ENCODE assay signal across 8 mouse cellular contexts in the genomic region with DNA sequence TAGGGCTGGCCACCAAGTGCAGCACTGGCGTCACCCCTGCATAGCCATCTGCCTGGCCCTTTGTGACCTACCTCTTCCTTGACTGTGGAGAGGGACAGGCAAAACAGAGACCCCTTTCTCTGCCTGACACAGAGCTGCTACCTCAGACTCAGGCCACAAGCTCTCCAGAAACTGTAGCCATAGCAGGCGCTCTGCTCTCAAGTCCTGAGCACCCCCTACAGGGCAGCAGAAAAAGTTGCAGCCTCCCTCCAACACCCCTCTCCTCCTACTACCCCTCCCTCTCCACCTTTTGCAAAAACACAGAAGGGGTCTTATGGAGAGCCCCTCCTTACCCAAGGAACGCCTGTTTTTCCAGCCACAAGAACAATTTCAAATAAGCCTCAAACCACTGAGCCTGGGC. TPM values are rescaled to one million over a fixed set of nuclear protein-coding genes. Genes with fewer than 3 reads are reported as not detected.
DNase-seq lines count a peak whose midpoint lies in the region; ATAC-seq and TF ChIP-seq lines count a peak whose summit lies in the region.

Gene Mroh3, minus strand, starts transcription at position 26 of the 400 bp plus-strand sequence.

- H3K4me3 ChIP-seq in limb, embryonic 11.5 days (ENCODE audit: low read depth, low read length), result no peak within 1 kb of the TSS
- no peak within 1 kb of the TSS for H3K4me3 ChIP-seq in limb, embryonic 10.5 days
- no peak within 1 kb of the TSS for H3K4me3 ChIP-seq in forebrain, embryonic 14.5 days (ENCODE audit: low read depth, low read length)
- H3K4me3 ChIP-seq in liver, postnatal 0 days (ENCODE audit: low read depth, low read length), result no peak within 1 kb of the TSS

- no peak for ATAC-seq in limb, embryonic 11.5 days (ENCODE audit: insufficient number of reproducible peaks, low FRiP score, low TSS enrichment, low read depth)
- peak; percentile 50 for ATAC-seq in forebrain, embryonic 14.5 days
- ATAC-seq in liver, postnatal 0 days, result no peak

- no peak within 1 kb of the TSS for H3K9ac ChIP-seq in limb, embryonic 11.5 days (ENCODE audit: low read length)
- H3K9ac ChIP-seq in forebrain, embryonic 14.5 days (ENCODE audit: low read length), result no peak within 1 kb of the TSS
- no peak within 1 kb of the TSS for H3K9ac ChIP-seq in liver, postnatal 0 days (replicated peaks)

- DNase-seq in limb, embryonic 11.5 days (ENCODE audit: low spot score), result peak; percentile 49
- no peak for DNase-seq in limb, embryonic 10.5 days (ENCODE audit: low spot score)
- peak; percentile 65 for DNase-seq in ZHBTc4 (ENCODE audit: low read depth, low spot score)
- DNase-seq in forebrain, embryonic 14.5 days (ENCODE audit: low spot score), result peak; percentile 64
- DNase-seq in liver, postnatal 0 days, result no peak
- peak; percentile 15 for DNase-seq in retina, adult 2 months (ENCODE audit: low read depth, low spot score)
- no peak for DNase-seq in cerebellum, adult 9-11 months
- DNase-seq in kidney, postnatal 25 days, result no peak

- no peaks in the 10 kb centered on the region for H3K4me1 ChIP-seq in limb, embryonic 11.5 days (ENCODE audit: control insufficient read depth, insufficient read depth, low read length)
- no peaks in the 10 kb centered on the region for H3K4me1 ChIP-seq in limb, embryonic 10.5 days
- no peaks in the 10 kb centered on the region for H3K4me1 ChIP-seq in forebrain, embryonic 14.5 days (ENCODE audit: control insufficient read depth, insufficient read depth, low read length)
- no peaks in the 10 kb centered on the region for H3K4me1 ChIP-seq in liver, postnatal 0 days (ENCODE audit: insufficient read depth)

- no peak within 1 kb of the TSS for H3K4me2 ChIP-seq in limb, embryonic 11.5 days (ENCODE audit: low read depth, severe bottlenecking)
- no peak within 1 kb of the TSS for H3K4me2 ChIP-seq in forebrain, embryonic 14.5 days (ENCODE audit: low read length)
- H3K4me2 ChIP-seq in liver, postnatal 0 days (ENCODE audit: low read depth, low read length), result no peak within 1 kb of the TSS

- TF ChIP-seq EP300 in liver, postnatal 0 days (IDR thresholded peaks at IDR 0.05; ENCODE audit: low read depth), result no peak

- TF ChIP-seq CTCF in liver, postnatal 0 days (IDR thresholded peaks at IDR 0.05; ENCODE audit: low read depth), result peak; percentile 72

- H3K27ac ChIP-seq in limb, embryonic 11.5 days (replicated peaks; ENCODE audit: low read depth, low read length), result no peak within 1 kb of the TSS
- no peak within 1 kb of the TSS for H3K27ac ChIP-seq in limb, embryonic 10.5 days
- H3K27ac ChIP-seq in forebrain, embryonic 14.5 days (ENCODE audit: low read depth, low read length), result no peak within 1 kb of the TSS
- H3K27ac ChIP-seq in liver, postnatal 0 days (ENCODE audit: low read depth), result no peak within 1 kb of the TSS

- WGBS in limb, embryonic 11.5 days, result 51% methylated on average over 3 of the region's 3 CpGs
- 58% methylated on average over 3 of the region's 3 CpGs for WGBS in limb, embryonic 10.5 days
- 44% methylated on average over 3 of the region's 3 CpGs for WGBS in forebrain, embryonic 14.5 days
- WGBS in liver, postnatal 0 days (ENCODE audit: insufficient replicate concordance), result 45% methylated on average over 3 of the region's 3 CpGs

- H3K27me3 ChIP-seq in limb, embryonic 11.5 days (ENCODE audit: control insufficient read depth, insufficient read depth, low read length), result no peaks in the 10 kb centered on the region
- H3K27me3 ChIP-seq in limb, embryonic 10.5 days (ENCODE audit: low read depth, poor library complexity, severe bottlenecking), result no peaks in the 10 kb centered on the region
- no peaks in the 10 kb centered on the region for H3K27me3 ChIP-seq in forebrain, embryonic 14.5 days (replicated peaks; ENCODE audit: control insufficient read depth, insufficient read depth, low read length)
- no peaks in the 10 kb centered on the region for H3K27me3 ChIP-seq in liver, postnatal 0 days (ENCODE audit: insufficient read depth, low read length)

- H3K9me3 ChIP-seq in limb, embryonic 11.5 days (ENCODE audit: control insufficient read depth, low read length), result no peaks in the 10 kb centered on the region
- H3K9me3 ChIP-seq in limb, embryonic 10.5 days (replicated peaks), result no peaks in the 10 kb centered on the region
- H3K9me3 ChIP-seq in forebrain, embryonic 14.5 days (replicated peaks; ENCODE audit: control insufficient read depth, low read length), result no peaks in the 10 kb centered on the region
- H3K9me3 ChIP-seq in liver, postnatal 0 days (ENCODE audit: low read length), result no peaks in the 10 kb centered on the region

- peaks cover 5% of the 10 kb centered on the region; the same call in 1 of the 2 replicates for H3K36me3 ChIP-seq in limb, embryonic 11.5 days (ENCODE audit: control insufficient read depth, insufficient read depth, low read length)
- peaks cover 55% of the 10 kb centered on the region for H3K36me3 ChIP-seq in limb, embryonic 10.5 days
- peaks cover 41% of the 10 kb centered on the region for H3K36me3 ChIP-seq in forebrain, embryonic 14.5 days (ENCODE audit: control insufficient read depth, insufficient read depth, low read length)
- no peaks in the 10 kb centered on the region for H3K36me3 ChIP-seq in liver, postnatal 0 days (replicated peaks; ENCODE audit: insufficient read depth, low read length)

RNA-seq across cellular contexts. Expression of gene Mroh3, which starts in this region (rescaled TPM):
- 0.33 and 0.40 TPM in 2 replicates for polyA plus RNA-seq in limb, embryonic 11.5 days (2014; fragmentation: Nextera tagmentation; extraction: Ambion mirVana)
- 0.15 and 0.25 TPM in 2 replicates for polyA plus RNA-seq in limb, embryonic 10.5 days (2016; fragmentation: Nextera tagmentation; extraction: Ambion mirVana)
- polyA plus RNA-seq in forebrain, embryonic 14.5 days (2014; fragmentation: Nextera tagmentation; extraction: Ambion mirVana), result not detected in 2 replicates
- not detected in 2 replicates for polyA plus RNA-seq in liver, postnatal 0 days (2015; fragmentation: Nextera tagmentation; extraction: Ambion mirVana)

Comparison
In these comparisons a context has a peak if more than half of its experiments do, and no peak if none do; other contexts are left out.
1. Peak in DNase-seq in limb, embryonic 11.5 days; RNA of the gene not detected or under 1 TPM.
2. Peak in DNase-seq and ATAC-seq in forebrain, embryonic 14.5 days; RNA of the gene not detected or under 1 TPM.
3. DNase-seq: peak in ZHBTc4 (single experiment) and retina, adult 2 months (single experiment); none in limb, embryonic 10.5 days (single experiment), liver, postnatal 0 days (single experiment), cerebellum, adult 9-11 months (single experiment) and kidney, postnatal 25 days (0 of 2).